Mouse (Mus musculus): Measurements from ENCODE around the gene Cacna1c.
A peak's percentile ranks its signal among the peaks of the same experiment; 100 is the strongest.

The Cacna1c gene

DNA sequence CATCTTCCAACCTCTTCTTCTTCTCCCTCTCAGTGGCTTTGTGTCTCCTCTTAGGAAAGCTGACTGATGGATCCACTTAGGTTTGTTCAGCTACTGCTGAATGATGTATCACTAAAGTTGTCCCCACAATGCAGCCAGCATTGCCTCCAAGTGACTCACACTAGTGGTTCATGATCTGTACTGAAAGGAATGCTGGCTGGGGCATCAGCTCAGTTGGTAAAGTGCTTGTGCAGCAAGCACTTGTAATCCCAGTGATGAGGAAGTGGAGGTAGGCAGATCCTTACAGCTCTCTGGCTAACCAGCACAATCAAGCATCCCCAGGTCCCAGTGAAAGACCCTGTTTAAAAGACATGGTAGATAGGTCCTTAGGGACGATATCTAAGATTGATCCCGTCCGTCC is 464.3 kb downstream of the Cacna1c start:
- no peak for DNase-seq

DNA sequence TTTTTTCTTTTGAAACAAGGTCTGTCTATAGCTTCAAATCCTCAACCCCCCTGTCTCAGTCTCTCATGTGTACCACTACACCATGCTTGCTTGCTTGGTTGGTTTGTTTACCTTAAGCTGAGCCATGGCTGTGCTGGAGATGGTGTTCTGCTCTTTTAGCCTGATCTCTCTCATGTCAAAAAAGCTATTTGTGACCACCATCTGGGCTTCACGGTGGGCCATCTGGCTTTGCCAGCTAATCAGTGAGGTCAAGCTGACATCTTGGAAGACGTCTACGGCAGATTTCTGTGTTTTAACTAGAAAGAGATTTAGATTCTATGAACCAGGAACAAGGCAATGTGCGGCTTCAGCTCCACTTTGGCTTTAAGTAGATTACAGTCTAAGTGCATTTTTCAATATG is 471.3 kb downstream of the Cacna1c start:
- DNase-seq, result no peak

DNA sequence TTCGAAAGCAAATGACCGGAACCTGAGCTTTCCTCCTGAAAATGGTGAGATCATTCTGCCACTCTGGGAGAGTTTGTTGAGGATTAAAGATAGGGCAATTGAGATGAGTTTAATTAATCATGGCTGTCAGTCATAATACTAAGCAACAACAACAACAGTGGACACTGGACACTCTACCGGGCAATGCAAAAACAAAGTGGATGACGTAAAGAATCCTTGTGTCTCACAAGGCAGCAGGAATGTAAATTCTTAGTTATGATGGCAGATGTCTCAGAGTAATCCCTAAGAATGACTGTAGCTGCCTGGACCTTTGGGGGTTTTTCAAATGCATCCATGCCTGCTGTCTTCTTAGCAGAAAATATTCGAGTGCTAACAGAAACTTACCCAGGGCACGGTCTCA is 471.8 kb downstream of the Cacna1c start:
- DNase-seq, result no peak

DNA sequence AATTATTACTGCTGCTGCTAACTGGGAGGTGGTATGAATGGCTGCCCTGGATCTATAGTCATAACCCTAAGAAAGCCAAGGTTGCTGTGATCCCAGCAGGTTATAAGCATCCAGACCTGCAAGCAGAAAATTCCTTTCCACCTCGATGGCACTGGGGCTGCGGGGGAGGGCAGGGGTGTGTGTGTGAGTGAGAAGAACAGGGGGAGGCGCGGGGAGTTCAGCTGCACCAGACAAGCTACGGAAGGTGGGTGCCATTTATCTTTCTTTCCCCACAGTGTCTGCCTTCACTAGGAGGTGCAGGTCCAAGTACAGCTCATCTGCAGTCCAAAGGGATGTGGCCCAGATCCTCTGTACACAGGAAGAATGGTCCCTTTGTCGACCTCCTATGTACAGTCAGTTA is 473.9 kb downstream of the Cacna1c start:
- DNase-seq, result no peak

DNA sequence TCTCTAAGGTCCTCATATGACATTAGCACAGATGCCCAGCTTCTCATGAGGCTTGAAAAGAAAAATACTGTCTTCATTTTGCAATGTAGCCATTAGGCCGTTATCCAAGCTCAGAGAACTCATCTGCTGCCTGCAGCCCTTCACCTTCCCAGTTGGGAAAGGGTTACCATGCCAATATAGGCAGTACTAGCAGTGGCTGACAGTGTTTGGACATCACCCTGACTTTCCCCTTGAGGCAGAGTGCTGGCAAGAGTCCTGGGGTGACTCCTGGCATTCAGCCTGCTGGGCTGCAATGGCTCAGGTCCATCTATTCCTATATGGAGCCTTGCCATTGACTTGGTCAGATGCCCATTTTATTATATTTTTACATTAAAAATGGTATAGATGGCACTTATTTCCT is 476.7 kb downstream of the Cacna1c start:
- DNase-seq, result no peak

DNA sequence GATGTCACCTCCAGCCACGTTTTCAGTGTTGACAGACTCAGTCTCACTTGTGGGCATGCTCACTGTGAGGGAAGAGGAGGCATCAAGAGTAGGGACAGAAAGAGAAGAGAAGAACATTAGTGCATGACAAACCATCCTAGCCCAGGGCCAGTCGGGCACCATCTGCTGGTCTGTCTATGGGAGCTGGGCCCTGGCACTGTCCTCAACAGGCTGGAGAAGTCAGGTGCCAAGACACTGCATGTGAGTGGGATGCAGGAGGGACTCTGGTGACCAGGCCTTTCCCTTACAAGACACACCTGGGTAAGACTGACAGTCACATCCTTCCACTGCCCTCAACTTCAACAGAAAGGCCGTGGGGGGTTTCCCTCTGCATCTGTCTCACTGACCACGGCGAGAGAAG is 482.9 kb downstream of the Cacna1c start:
- DNase-seq, result no peak

DNA sequence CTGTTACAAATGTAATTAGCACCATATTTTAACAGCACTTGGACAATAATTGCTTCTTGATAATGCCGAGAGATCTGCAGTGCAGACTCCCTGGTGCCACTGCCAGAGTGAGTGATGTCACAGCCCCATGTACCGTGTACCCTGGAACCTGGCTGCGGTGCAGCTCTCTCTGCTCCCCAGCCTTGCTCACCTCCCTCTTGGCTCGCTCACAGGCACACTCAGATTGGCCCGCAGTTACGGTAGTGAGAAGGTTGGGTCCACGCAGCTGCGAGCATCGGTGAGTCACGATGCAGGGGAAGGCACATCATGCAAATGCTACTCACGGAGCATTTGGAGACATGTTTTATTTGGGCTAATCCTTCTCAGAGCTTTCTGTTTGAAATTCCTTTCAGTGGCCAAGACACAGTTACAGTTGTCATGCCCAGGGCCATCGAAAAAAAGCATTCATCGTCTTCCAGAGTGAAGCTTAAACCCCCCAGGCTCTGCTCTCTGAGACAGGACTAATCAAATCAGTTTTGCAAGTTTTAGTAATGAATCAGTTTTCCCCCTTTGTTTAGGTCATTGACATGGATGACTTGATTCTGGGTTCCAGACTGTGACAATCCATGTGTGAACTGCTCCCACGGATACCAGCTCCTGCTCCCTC is 484.4 kb downstream of the Cacna1c start:
- DNase-seq, result peak; percentile 64

DNA sequence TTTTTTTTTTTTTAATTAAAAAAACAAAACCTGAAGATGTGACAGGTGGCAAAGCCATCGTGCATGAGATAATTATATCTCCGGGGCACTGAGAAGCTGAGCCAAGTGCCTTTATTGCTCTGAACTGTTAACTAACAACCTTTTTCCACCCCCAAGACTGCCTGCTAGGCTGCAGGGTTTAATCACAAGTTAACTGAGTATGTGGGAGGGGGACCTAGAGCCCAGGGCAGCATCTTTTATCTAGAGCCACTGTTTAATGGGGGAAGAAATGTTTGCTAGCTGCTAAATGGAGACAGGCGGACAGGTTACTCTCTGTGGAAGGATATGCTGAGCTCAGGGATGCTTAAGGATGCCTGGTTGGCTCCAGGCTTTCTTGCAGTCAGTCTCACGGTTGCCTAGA is 489.2 kb downstream of the Cacna1c start:
- DNase-seq, result no peak

DNA sequence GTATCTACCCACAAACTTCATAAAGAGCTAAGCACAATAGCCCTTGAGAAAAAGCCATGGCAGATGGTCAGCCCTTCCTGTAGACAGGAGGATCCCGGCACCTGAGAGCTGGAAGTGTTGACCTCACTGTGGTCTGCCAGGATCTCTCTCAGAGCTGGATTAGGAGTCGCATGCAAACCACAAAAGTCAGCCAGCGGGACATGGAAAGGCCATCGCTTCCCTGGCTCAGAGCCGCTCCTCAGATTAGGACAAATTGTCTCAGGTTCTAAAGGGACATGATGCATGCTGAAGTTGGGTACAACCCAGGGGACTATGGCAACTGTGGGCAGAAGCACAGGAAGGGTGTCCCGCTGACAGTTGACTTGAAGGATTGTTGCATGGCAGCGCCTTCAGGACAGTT is 490.4 kb downstream of the Cacna1c start:
- no peak for DNase-seq

DNA sequence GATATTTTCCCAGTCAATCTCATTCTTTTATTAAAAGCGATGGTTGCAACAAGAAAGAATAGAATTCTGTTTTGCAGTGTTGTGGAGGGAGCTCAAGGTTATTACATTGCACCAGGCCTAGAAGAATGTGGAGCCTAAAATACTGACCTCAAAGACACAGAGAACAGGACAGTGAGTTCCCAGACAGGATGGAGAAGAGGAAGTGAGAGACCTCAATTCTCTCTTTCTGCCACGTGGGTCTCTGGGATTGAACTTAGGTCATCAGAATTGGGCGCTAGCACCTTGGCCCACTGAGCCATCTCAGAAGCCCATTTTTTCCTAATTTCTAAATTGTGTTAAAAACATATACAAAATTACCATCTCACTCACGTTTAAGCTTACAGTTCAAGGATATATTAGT is 501.6 kb downstream of the Cacna1c start:
- DNase-seq, result no peak

DNA sequence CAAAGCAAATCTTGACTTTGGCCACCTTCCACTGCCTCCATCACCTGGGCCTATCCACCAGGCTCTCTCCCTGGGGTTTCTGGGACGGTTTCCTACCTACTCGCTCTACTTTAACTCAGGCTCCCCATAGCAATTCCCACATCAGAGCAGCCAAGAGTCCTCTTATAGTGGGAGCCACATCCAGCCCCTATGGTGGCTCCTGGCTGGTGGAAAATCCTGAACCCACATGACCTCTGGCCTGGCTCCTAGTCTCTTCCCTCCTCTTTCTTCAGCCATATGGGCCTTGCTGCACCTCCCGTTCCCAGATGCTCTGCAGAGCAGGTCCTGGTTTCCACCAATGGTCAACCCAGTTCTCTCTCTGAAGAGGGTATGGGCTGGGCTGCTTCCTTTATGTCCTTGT is 506.8 kb downstream of the Cacna1c start:
- no peak for DNase-seq

DNA sequence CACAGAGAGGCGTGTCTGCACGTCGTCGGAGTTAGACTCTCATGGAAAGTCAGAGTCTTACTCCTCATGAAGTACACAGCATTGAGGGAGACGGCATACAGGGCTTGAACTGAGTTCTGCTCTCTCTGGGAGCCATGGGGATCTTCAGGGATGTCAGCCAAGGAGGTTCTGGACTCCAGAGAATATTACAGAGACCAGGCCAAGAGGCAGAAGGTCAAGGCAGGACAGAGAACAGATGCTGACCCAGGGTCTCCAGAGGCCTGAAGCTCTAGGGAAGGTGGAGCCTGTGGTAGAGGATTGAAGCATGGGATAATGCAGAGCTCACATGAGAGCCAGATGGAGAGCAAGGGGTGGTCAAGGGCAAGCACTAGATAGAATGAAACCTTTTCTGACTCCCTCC is 507.4 kb downstream of the Cacna1c start:
- DNase-seq, result no peak

DNA sequence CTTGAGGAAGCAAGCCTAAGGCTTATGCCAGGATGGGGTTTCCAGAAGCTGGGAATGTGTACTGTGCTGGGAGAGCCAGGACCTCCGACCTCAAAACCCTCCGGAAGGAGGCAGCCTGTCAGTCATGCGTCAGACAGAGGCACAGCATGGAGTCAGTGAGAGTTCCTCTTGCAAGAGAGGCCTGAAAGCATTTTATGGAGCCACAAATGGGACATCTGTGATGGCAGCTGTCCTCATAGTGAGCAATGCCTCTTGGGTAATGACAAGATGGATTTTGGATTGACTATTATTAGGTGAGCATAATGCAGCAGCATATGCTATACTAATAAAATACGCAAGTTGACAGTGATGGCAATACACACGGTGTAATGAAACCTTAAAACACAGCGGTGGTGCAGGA is 515.4 kb downstream of the Cacna1c start:
- DNase-seq, result peak; percentile 85

DNA sequence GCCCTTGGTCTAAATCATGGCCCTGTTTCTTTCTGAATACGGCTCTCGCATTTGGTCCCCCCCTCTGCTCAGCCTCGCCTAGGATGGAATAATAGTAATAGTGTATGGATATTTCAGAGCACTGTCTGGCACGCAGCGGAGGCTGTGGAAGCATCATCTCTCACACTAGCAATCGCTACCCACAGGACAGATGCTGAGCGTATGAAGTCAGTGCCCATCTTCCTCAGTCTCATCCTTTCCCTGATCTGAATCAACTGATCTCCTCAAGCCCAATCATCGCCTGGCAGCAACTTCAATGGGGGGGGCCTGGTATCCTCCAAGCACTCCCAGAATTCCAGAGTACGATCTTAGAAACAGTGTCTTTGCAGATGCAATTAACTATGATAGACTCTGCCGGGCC is 518.2 kb downstream of the Cacna1c start:
- DNase-seq, result peak; percentile 33

DNA sequence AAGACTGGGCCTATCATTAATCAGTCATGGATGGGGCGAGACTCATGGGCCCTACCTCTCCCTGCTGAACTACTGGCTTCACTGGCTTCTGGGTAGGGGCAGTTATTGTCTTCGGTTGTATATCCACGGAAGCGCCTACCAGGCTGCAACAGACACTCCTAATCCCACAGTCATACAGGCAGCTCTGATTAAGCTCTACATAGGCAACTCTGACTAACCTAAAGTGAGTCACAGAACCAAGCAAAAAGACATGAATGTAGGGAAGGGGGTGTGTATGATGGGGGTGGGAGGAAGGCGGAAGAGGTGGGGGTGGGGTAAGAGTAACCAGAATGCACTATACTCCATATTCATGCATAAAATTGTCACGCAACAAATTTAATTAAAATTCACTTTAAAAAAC is 518.9 kb downstream of the Cacna1c start:
- DNase-seq, result no peak

DNA sequence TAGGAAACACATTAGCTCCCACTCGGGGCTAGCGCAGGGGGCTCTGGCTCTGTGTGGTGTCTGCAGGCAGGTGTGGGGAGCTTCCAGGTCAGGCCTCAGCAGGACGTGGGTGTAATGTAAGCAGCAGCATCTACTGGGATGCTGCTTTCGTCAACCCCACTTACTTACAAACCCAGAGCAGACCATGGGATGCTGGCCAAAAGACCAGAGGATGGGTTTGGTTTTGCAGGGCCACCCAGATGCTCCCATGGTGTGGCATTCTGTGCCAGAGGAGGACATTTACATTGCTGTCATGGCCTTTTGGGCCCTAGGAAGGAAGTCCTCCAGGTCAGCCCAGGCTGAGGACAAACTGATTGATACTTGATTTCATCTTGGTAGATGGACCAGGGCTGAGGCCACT is 521.4 kb downstream of the Cacna1c start:
- DNase-seq, result no peak

DNA sequence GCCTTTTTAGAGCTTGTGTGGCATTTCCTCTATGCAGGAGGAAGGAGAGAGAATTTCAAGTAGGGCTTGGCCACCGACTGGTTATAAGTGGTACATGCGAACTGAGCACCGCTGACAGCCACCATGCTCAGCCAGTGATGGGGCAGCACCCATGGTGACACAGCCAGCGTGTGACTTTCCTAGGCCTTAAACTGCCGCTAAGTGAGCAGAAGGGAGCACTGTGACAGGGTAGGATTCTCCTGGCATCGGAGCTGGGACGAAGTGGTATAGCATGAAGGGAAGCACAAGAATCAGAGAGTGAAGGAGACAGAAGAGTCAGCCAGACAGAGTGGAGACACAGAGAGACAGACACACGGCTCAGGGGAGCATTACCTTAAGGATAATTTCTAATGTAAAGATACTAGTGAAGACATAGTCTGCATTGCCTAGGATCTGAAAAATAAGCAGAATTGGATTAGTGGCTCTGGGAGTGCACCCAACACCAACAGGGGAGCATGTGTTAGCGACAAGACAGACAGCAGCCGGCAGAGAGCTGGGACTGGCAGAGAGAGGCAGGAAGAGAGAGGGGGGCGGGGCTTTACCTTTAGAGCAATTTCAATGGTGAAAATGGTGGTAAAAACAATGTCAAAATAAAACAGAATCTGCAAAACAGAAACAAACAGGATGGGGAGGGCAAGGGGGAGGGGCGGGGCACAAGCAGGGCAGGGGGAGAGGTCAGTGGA is 522.1 kb downstream of the Cacna1c start:
- DNase-seq, result peak; percentile 53

DNA sequence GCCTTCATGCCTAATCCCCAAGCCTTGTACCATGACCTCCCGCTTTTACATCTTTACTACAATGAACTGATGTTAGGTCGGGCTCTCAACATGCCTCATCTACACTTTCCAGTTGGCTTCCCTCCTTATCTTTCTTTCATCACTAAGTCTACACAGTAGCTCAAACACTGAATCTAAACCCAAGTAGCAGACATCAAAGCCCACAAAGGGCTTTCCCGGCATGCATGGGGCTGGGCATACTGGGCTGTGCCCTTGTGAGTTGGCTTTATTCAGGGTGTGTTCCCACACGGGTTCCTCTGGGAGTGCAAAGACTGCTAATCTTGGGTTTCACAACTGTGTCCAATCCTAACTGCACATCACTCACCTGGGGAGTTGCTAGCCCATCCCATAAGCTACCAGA is 542.9 kb downstream of the Cacna1c start:
- DNase-seq, result no peak

DNA sequence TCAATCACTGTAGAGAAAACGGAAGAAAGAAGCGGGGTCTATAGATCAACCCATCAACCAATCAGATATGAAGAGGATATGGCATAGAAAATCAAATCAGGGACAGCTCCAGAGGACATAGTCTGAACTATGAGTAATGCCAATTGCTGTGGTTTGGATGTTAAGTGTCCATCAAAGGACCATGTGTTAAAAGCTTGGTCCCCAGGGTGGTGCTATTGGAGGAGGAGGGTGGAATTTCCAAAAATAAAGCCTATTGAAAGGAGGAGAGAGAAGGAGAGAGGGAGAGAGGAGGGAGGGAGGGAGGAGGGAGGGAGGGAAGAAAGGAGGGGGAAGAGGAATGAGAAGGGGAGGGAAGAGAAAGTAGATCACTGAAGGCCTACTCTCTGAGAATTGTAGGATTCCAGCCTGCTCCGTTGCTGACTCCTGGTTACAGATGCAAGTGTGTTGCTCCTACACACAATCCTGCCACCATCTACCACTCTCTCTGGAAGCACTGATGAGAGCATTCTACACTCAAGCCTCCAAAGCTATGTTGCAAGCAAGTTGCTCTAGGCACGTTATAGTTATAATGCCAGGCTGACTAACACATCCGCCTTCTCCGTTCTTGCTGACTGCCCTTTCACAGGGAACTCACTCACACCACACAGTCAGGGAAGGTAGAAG is 547.0 kb downstream of the Cacna1c start:
- DNase-seq, result no peak

DNA sequence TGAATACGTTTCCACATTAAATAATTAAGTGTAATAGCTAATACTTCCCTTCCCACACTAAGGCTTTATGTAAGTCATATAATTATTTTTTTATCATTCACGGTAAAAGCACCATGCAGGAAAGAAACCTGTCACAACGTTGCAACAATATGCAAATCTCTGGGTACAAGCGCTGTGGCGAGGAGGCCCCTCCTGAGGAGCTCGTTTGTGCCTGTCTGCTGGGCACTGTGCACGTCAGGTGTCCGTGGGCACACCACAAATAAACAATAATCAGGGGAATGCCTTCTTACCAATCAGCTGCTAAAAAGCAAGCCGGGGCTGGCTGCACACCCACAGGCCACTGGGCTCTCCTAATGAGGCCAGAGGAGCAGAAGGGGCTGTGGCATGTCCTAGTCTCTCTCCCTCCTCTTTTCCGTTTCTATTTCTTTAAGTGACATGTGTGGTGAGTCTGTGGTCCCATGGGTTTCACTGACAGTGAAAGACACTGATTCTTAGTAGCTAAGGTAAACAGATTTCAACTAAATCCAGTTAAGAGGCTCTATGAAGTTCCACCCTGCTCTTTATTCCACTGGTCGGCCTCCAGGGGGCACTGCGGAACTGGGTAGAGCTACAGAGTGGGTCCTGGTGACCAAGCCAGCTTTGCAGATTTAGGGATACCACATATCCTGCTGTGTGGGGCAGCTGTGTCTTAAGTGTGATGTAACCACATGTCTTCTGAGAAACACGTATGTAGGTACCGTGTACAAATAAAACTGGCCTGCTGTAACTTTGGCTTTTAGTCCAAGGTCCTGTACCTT is 549.8 kb downstream of the Cacna1c start:
- DNase-seq, result peak; percentile 44

DNA sequence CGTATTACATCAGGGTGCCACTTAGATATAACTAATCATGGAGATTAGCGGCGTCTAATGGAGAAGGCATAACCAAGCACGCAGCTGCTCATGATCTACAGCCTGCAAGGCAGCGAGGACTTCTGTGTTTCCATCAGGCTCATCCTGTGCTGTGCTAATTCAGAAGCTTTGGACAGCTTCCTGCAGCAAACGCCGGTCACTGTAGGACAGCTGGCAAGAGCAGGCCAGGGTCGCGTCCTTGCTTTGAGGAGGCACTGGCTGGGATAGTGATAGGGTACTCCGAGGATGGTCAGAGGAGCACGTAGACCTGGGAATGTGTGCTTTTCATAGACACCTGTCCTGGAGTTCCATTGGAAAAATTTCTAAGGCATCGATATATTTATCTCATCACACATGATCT is 551.4 kb downstream of the Cacna1c start:
- DNase-seq, result no peak

DNA sequence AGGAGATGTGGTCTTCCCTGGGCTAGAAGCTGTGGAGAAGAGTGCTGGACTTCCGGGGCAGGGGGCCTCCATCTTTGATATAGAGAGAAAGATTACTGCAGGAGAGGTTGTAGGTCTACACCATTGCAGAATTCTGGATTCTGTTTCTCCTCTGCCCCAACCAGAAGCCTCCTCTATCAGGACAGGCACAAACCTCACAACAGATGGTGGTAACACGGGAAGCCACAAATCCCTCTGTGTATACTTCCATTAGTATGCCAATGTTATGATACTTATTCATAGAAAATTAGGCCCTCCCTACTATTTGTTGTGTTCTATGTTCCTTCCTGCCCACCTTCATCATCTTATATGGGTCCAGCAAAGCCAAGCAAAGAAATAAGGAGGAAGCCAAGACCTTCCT is 552.7 kb downstream of the Cacna1c start:
- no peak for DNase-seq

DNA sequence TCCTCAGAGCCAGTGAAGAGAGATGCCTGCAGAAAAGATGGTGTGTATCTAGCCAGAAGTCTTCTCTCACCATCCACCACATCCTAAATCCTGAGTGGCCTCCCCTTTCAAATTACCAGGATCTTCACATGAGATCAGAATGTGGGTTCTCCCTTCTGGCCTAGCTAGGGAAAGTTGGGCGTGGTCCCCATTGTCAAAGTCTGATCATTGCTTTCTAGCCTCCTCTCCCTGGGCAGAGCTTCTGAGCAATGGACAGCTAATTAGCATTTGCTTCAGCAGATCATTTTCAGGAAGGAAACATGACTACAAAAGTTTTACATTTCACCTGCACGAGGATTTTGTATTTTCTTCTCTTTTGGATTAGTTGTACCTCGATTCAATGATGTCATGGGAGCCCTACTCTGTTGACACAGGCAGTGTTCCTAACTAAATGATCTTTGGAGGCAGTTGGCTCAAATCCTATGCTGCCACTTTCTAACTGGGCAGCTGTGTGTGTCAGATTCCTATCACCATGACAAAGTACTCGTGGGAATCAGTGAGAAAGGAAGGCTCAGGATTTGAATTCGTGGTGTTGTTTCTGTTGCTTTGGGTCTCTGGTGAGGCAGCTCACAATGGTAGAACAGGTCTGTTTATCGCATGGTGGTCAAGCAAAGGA is 554.4 kb downstream of the Cacna1c start:
- no peak for DNase-seq
